Mouse (Mus musculus) cerebellum, postnatal 14 days (tissue): ENCODE measurements at regions not wholly inside any gene's neighbourhood (a gene's known extent, or its start where the extent isn't known, plus 50 kb on each side); places are given as distances from the start of the nearest gene placed in this dataset.

Experiments
- DNase-seq, 2 experiments: peaks; one replicate each; pipeline ENCODE4 v3.0.0; 2021; ENCODE audit warnings: mixed read lengths in 2 of 2

DNA sequence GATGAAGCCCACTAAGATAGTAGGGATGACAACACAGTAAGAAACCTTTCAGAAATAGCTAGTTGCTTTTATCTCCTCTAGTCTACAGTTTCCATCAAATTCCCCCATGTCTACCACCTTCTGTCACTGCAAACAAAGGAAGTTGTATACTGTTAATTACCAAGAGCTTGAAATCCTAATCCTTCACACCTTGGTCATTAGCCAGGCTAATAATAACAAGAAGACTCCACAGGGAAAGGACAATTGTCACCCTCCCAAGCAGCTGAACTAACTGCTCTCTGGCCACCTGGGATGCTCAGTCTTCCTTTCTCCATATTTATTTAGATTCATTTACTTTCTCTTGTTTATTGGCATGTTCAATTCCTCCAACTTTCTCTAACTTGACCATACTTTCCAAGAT lies 130.5 kb upstream of the Tll1 start:
- no peak for DNase-seq

DNA sequence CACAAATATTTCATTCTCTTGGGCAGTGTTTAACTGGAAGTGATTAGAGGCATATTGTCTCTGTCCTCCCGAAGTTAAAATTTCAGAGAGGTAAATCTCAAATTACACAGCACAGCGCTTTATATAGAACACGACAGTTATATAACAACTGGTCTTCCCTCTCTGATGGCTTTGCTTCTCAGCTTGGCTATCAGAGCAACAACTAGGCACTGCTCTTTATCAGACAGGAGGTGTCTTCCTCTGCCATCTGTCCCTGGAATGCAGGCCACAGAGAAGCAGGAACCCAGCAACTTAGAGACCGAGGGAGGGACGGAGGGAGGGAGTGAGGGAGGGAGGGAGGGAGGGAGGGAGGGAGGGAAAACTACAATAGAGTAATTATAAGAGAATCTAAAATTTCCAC lies 129.4 kb upstream of the Tll1 start:
- peak; percentile 12 to 47 for DNase-seq

DNA sequence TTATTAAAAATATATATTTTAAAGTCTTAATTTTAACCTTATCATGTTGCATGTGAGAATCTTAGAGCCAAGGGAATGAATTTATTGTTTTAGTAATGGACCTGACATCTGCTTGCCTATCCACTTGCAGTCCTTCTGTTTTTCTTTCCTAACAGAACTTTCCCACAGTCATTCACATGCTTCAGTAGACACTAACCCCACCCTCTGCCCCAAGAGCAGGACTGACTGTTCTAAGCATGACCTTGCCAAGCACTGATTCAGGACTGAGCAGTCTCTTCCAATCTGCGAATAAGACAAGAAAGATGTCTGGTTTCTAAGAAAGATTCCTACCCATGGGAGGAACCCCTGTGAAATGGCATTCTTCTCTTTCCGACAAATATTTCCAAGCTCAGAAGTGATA lies 117.9 kb upstream of the Tll1 start:
- no peak for DNase-seq

DNA sequence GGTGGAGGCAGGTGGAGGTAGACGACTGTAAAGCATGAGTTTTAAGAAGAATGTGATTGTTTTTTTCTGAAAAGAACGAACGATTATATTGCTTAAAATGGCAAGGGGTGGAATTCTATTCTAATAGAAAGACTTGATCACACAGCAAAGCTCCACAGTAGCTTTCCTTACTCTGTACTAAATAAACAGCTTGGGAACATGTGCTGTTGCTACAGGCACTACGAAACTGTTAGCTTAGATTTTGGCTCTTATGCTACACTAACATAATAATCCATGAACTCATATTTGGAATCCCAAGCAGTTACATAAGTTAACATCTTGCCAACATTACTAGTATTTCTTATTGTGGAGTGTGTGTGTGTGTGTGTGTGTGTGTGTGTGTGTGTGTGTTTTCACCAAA lies 114.3 kb upstream of the Tll1 start:
- no peak for DNase-seq

DNA sequence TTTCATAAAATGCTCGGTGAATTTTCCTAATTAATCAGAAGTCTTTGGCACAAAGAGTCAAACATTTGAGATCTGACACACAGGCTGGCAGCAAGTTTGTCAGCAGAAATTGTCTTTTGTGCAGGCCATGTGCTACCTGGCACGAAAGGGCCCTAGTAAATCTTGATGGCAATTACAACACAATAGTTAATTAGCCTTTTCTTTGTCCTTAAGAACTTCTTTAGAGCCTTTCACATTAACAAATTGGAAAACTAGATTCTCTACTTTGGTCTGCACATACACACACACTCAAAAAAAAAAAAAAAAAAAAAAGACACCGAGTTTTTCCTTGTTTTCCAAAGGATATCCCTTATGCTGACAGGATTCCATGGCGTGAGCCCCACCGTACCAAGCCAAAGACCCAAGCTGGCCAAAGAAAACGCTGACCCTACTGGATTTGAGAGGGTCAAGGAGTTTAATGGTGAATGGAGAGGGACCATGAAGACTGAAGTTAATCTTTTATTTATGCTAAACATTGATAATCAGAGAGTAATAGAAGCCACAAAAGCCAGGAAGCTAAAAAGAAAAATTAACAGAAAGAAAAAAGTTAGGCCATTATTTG lies 113.2 kb upstream of the Tll1 start:
- DNase-seq, result peak in 1 of 2 experiments; percentile 27

DNA sequence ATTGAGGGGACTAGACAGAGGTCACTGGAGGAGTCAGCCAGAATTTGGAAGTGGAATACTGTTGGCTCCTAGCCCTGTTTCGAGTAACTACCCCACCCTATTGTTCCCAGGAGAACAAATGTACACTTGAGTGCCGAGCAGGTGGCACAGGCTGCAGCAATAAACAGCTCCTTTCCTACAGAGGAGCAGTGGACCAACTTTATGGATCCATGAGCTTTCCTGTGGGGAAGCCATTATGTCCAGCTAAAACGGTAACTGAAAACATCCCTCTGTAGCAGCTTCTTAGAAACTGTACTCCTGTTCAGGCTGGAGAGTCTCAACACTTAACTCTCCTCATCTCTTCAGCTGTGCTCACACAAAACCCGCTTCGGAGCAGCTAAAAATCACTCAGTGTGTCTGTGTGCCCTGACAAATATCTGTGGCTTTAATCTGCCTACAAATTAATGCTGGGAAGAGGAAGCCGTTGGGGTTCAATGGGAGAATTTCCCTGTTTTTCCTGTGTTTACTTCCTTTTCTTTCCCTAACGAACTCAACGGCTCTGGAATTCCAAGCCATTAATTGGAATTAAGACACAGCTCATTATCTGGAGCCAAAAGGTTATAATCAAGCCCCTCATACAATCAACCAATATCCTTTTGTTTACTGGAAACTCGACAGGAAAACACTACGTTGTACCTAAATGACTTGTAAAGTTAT lies 112.6 kb upstream of the Tll1 start:
- DNase-seq, result peak in 1 of 2 experiments; percentile 31

DNA sequence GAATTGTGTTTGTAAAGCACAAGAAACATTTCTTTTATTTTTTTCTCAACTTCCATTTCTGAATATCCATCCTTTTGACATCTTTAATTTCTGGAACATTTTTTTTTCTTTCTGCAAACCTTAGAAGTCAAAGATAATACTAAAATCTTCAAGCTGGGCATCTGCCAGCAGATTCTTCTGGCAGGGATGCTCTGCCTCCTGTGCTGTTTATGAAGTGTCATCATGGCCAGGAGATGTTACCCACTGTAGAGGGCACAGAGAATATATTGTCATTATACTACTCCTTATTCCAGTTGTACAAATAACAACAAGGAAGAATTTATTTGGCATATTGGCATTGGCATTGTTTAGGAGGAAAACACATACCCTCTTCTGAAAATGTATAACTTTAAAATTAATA lies 111.7 kb upstream of the Tll1 start:
- DNase-seq, result peak; percentile 39 to 65

DNA sequence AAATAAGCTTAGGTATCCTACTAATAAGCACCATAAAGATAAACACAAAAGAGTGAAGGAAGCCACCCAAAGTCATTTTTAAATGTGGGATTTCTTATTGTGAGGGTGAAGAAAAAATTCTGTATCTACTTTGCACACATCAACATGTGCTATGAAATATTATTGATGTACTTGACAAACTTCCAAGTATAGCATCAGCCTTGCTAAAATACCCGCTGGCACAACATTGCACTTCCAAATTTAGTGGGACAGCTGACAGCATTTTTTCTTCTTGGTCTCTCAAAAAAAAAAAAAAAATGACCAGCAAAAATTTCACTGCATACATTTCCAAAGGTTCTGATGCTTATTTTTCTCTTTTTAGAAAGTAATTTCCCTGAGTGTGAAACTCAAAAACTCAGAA lies 101.9 kb upstream of the Tll1 start:
- DNase-seq, result peak in 1 of 2 experiments; percentile 16

DNA sequence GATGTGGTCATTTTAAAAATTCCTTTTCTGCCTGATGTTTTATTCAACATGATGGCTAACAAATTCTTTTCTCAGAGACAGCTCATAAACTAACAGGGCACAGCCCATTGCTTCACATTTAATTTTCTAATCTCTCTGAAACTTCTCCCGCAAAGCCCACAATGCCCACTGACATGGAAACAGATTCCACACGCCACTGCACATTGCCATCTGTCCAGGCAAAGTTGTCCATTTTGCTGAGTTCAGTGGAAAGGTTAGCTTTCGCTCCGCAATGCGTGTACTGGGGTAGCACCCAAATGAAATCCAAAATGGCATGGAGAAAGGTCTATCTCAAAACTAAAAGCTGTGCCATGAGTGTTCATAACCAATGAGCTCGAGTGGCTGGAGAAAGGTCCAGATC lies 76.7 kb upstream of the Tll1 start:
- DNase-seq, result peak in 1 of 2 experiments; percentile 59

DNA sequence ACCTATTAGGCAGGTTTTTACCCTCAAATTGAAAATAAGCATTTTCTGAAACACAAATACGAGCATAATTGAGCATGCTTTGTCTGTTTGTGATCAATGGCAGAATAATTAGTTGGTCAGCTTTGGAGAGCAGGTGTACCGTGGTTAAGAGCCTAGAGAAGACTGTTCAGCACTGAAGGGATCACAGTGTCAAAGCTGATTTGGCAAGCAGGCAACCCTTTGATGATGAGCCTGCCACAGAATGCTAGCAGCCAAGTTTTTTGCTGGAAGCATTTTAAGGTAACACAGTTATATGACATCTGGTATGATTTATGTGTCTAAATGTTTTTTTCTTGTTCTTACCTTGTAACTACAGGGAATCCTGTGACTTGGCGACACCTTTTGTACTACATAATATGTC lies 75.5 kb upstream of the Tll1 start:
- peak; percentile 25 to 51 for DNase-seq

DNA sequence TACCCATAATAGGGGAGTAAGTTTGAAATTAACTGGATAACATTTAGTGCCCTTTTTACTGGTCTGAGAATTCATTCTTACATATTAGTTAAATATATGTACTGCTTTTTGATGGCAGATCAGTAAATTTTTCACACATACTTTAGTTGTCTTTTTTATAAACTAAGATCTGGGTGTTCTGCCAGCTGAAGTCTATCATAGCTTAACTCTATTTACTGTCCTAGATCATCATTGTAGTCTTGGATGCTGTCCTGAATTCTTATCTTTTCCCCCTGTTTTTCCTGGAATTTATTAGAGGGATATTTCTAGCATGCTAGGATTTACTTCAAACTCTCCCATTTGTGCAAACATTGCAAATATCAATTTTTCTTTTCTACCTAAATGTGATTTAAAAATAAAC lies 74.3 kb upstream of the Tll1 start:
- DNase-seq, result no peak

DNA sequence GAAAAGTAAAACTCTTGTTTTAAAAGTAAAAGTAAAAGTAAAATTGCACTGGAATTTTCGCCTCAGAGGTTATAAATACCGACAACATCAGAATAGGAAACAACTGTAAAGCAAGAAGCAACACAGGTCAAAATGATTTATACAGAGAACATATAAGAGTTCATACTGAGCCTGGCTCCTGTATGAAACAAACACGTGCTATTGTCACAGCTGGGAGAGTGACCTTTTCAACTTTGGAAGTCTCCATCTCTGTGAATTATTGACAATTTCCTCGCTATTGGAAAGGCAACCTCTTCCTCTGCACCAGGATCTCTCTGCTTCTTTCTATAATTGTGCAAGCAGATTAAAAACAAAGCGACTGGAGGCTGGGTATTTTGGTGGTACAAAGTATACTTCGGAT lies 70.0 kb upstream of the Tll1 start:
- DNase-seq, result no peak

DNA sequence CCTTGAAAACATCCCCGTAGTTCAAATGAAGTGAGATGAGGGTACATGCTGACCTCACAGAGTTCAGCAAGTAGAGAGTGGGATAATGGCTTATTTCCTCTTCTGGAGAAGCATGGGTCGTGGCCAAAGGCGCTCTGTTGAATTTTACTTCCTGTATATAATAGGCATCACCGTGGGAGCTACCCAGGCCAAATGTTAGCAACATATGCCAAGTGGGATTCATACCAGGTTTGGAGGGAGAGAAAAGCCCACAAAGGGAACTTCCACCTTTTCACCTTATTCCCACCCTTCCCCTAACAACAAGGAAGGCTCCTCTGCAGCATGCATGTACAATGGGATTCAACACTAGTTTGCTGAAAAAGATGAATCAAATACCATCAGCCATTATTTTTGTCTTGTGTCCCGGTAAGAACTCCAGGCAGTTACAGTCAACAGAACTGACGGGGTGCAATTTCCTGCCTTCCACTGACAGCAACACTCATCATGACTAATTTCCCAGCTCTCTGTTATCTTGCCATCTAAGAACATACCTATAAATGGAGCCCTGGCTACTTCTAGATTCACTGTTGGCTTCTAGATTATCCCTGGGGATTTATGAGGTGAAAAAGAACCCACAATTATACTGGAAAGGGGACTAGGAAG lies 59.4 kb upstream of the Tll1 start:
- peak; percentile 23 to 62 for DNase-seq
